Mouse (Mus musculus) right cerebral cortex, postnatal 14 days (tissue): Measurements from ENCODE around the gene Nxn.
A peak's percentile ranks its signal among the peaks of the same experiment; 100 is the strongest.

Experiments used
- DNase-seq: peaks from one replicate; pipeline ENCODE4 v3.0.0; 2022

The Nxn gene

GRCm38 (mm10) chr11:76398798-76399586 is at the start of gene Nxn:
Gene Nxn, minus strand, starts transcription at chr11:76399140.
- peak; percentile 77 for DNase-seq

- no peak for DNase-seq
Observed at GRCm38 (mm10) chr11:76446251-76446650, 47.3 kb upstream of the Nxn start.

- DNase-seq: no peak
Observed at GRCm38 (mm10) chr11:76445459-76445858, 46.5 kb upstream of the Nxn start.

GRCm38 (mm10) chr11:76439666-76440065 is 40.7 kb upstream of the Nxn start:
- no peak for DNase-seq

- peak; percentile 33 for DNase-seq
Observed at GRCm38 (mm10) chr11:76436864-76437437, 38.0 kb upstream of the Nxn start.

DNA sequence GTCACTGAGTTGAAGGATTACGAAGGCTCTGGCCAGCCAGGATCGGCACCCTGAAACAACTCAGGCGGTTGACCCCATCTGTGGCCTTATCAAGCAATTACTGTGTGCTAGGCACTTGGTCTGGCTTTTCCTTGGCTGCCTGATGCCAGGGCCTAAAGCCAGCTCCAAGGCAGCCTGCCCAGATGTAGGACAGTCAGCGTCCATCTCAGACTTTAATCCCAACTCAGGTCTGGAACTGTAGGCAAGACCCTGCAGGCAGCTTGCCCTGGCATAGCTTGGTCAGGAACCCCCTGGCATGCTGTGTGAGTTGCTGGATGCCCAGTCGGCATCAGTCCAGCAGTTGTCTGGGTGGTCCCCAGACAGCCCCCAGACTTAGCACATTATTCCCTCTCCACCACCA is 37.1 kb upstream of the Nxn start:
- no peak for DNase-seq

GRCm38 (mm10) chr11:76429966-76430631 is 31.2 kb upstream of the Nxn start:
- no peak for DNase-seq

GRCm38 (mm10) chr11:76429556-76429955 is 30.6 kb upstream of the Nxn start:
- DNase-seq: no peak

- no peak for DNase-seq
Observed at GRCm38 (mm10) chr11:76429046-76429445, 30.1 kb upstream of the Nxn start.

DNA sequence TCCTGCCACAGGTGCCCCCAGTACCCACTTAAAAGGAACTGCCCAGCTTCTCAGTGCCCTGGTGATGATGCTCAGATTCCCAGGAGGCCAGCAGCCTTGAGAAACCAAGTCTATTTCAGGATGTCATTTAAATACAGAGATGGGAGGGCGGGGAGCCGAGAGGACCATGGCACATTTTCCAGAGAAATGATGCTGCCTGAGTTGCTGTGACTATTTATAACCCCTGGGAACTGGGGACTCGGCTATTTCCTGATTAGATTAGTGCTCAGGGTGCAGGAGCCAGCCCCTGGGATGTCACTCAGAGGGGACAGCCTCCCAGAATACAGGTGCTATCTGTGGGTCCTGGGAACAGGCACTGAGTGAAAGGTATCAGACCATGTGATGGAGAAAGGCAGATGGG is 28.8 kb upstream of the Nxn start:
- no peak for DNase-seq

DNA sequence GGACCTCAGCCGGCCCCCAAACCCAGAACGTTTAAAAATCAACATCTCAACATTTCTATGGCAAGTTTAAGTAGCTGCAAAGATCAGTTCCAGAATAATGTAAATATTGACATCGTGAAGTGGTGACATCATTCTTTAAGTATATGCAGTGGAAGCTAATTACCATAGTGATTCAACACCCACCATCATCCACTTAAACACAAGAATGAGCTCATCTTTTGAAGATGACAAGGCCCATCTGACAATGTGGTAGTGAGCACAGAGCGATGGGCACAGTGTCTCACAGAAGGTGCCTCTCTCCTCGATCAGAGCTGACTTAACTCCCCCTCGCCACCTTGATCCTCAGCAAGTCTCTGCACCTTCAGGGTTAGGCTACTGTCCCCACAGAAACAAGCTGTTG is 26.8 kb upstream of the Nxn start:
- DNase-seq: no peak

GRCm38 (mm10) chr11:76420896-76421295 is 22.0 kb upstream of the Nxn start:
- DNase-seq: no peak

DNA sequence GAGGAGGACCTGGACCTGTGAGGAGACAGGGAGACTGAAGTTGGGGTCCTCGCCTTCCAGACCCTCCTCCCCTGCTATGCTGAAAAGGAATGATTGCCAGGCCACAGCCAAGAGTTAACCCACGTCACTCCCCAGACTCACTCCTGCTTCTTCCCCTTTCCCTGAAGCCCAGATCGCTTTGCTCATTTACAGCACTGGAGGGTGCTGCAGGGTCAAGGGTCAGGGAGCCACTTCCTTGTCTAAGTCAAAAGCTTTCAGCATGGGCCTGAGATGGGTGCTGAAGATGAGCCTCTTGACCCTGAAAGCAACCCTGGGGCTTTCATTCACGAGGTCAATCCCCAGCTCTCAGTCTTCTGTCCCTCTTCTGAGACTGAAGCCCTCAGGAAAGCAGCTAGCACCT is 20.2 kb upstream of the Nxn start:
- no peak for DNase-seq

- peak; percentile 58 for DNase-seq
Observed at GRCm38 (mm10) chr11:76418423-76418822, 19.5 kb upstream of the Nxn start.

DNA sequence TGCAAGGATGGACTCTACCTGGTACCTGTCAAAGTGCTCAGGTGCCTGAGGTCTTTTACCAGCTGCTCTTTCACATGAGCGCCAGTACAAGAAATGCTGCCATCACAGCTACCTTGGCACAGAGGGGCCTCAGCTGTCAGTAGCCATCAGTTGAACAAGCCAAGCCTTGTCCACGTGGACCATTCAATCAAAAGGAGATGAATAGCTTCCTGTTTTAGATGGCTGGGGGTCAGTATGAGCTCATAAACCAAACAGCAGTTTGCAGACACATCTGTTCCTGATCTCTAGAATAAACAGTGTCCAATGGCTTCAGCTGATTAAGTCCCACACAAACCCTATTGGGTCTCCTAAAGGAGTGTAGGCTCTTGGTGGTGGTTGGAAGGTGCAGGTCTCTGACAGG is 17.0 kb upstream of the Nxn start:
- DNase-seq: no peak

DNA sequence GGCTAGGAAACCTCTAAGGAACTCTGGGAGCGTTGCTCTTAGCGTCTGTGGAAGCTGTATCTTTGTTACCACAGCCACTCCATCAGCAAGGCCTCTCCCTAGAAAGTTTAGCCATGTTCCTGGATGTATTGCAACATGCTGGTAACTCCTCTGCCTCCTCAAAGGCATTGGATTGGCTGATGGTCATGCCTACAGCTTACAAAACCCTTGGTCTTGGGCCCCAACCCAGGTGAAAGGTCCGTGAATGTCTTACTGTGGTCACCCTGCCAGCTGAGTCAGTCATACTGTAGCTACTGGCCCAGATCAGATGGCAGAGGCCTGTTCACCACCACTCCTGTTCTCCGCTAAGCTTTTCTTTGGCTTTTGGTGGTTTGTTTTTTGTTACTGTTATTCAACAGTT is 16.1 kb upstream of the Nxn start:
- no peak for DNase-seq

- no peak for DNase-seq
Observed at GRCm38 (mm10) chr11:76413202-76413601, 14.3 kb upstream of the Nxn start.

DNA sequence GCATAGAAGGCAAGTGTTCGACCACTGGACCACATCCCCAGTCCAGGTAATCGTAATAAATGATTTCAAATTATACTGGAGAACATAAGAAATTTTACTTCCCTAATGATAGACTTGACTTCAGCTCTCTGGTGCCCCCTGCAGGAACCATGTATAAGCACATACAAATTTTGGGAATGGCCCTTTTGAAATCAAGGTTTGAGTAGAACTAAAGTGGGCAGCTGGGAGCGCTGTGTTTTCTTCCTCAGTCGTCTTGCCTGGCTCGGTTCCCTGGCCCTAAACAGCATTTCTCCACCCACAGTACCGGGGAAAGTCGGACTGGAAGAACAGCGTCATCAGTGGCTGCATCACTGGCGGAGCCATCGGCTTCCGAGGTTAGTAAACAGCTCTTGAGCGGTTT is 11.9 kb upstream of the Nxn start:
- peak; percentile 72 for DNase-seq

- DNase-seq: peak; percentile 97
Observed at GRCm38 (mm10) chr11:76406702-76407583, 8.0 kb upstream of the Nxn start, which contains the start of gene Timm22. Gene Timm22, plus strand, starts transcription at chr11:76406952.

DNA sequence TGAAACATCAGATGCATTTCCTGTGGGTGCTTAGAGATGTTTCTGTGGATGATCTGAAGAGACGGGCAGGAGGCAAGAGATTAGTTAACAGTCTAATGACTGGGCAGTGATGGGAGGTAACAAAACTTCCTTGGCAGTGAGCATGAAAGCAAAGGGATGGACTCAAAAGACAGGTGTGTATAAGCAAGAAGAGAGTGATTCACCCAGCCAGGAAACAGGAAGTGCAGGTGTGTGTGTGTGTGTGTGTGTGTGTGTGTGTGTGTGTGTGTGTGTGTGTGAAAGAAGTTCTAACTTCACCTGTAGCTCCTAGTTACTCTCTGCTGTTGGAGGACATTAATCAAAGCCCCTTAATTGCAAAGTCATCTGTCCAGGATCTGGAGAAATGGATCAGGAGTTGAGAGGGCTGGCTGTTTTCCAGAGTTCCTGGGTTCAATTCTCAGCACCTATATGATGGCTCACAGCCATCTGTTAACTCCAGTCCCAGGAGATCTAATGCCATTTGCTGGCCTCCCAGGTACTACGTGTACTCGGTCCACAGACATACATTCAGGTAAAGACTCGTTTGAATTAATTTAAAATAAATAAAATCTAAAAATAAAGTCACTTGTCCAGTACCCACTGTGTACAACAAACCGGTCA is 6.8 kb upstream of the Nxn start:
- DNase-seq: no peak

DNA sequence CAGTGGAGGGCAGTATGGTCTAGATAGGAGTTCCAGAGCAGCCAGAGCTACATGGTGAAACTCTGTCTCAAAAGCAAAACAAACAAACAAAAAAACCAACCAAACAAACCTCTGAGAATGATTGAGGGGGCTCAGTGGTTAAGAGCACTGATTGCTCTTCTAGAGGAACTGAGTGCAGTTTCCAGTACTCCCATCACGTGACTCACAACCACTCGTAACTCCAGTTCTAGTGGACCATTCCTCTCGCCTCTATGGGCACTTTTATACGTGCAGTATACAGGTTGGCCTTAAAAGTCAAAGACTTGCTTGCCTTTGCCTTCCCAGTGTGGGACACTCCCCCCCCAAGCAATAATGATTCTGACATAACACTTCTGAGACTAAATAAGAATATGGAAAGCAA is 6.2 kb upstream of the Nxn start:
- DNase-seq: no peak

- no peak for DNase-seq
Observed at GRCm38 (mm10) chr11:76401398-76401797, 2.5 kb upstream of the Nxn start.
